Mouse (Mus musculus) embryonic fibroblast, embryonic 13.5 days (primary cell): ENCODE data around the gene Nol4l.

Experiments used
- CTCF ChIP-seq: IDR thresholded peaks from 2 replicates; pipeline ENCODE4 v1.5.1; 2011; ENCODE audit warnings: mild to moderate bottlenecking, control low read depth, low read length, moderate library complexity, borderline replicate concordance; ENCODE audit not compliant: insufficient read depth
- POLR2A ChIP-seq: IDR thresholded peaks from 2 replicates; pipeline ENCODE4 v1.6.1; 2011; ENCODE audit warnings: low read depth, mild to moderate bottlenecking, control low read depth, low read length, moderate library complexity

- TF ChIP-seq POLR2A (no peak), CTCF (no peak)
These were observed 87.1 kb downstream of the Nol4l start for GRCm38 (mm10) chr2:153442720-153443119.
